In the genomic region with DNA sequence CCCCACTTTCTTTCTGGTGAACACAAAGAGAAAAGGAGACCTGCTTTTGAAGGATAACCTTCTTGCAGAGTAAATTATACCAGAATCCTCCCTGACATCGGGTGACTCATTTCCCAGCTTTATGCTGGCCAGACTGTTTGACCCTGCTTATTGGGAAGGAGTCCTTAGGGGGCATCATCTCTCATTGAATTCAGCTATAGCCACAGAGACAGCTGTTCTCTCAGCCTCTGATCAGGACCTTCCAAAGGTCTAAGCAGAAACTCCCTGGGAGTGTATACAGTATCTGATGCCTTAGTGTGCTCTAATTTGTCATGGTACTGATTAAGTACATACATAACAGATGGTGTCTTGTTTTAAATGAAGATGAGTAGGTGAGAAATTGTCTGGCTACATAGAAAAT, we compare ENCODE assay signal across 26 mouse cellular contexts.
DNase-seq lines count a peak whose midpoint lies in the region; ATAC-seq lines count a peak whose summit lies in the region.
"Had no signal": no experiment of that assay in that cellular context is flagged by ENCODE, and none has a peak within 500 bp of the region (broad histone marks: within the 10 kb centered on the region; RNA-seq: fewer than 3 reads in every experiment).

No protein-coding gene starts in this region.

- no peak overlapping the region for H3K27ac ChIP-seq in embryonic facial prominence, embryonic 14.5 days (replicated peaks; ENCODE audit: low read depth, low read length)
- H3K27ac ChIP-seq in embryonic facial prominence, embryonic 10.5 days (replicated peaks), result no peak overlapping the region
- no peak overlapping the region for H3K27ac ChIP-seq in midbrain, embryonic 12.5 days (replicated peaks)
- no peak overlapping the region for H3K27ac ChIP-seq in midbrain, embryonic 15.5 days
- H3K27ac ChIP-seq: embryonic facial prominence, embryonic 13.5 days; limb, embryonic 13.5 days had no signal

- 30% methylated on average over 1 of the region's 1 CpGs for WGBS in embryonic facial prominence, embryonic 14.5 days
- 47% methylated on average over 1 of the region's 1 CpGs for whole genome bisulfite sequencing in embryonic facial prominence, embryonic 10.5 days
- 52% methylated on average over 1 of the region's 1 CpGs for WGBS in midbrain, embryonic 12.5 days
- 31% methylated on average over 1 of the region's 1 CpGs for WGBS in midbrain, embryonic 15.5 days

- intact Hi-C loops in heart, postnatal 10 days (cut with DNase I), result no loop called here

- ATAC-seq in embryonic facial prominence, embryonic 14.5 days (ENCODE audit: low read depth), result no peak
- ATAC-seq in midbrain, embryonic 12.5 days (ENCODE audit: low FRiP score, low read depth), result peak; percentile 49; the same call in 1 of the 2 replicates
- ATAC-seq in midbrain, embryonic 15.5 days (replicated peaks), result no peak
- ATAC-seq: inflammation-experienced regulatory T-cells, adult 6 months had no signal

- DNase-seq in embryonic facial prominence, embryonic 14.5 days (ENCODE audit: low spot score), result peak; percentile 14
- DNase-seq in embryonic facial prominence, embryonic 10.5 days (ENCODE audit: low spot score), result no peak
- peak; percentile 74 for DNase-seq in heart, adult 11 months
- DNase-seq in heart, postnatal 10 days, result no peak
- DNase-seq in frontal cortex, postnatal 36 days (ENCODE audit: low spot score in 2 of 2), result no peak
- DNase-seq: adrenal gland, adult 8-10 months; cerebellum, adult 8-10 months; cerebellum, postnatal 25 days; gastrocnemius, postnatal 25 days; heart, adult 18-20 months; heart, postnatal 4 days; kidney, adult 11 months; kidney, postnatal 25 days; lung, postnatal 36 days; retina, postnatal 1 day; right cerebral cortex, postnatal 14 days; thymus, postnatal 4 days had no signal

- no peak overlapping the region for H3K9ac ChIP-seq in embryonic facial prominence, embryonic 14.5 days (ENCODE audit: low read depth, low read length)
- H3K9ac ChIP-seq in midbrain, embryonic 12.5 days (replicated peaks), result no peak overlapping the region
- no peak overlapping the region for H3K9ac ChIP-seq in midbrain, embryonic 15.5 days
- H3K9ac ChIP-seq: embryonic facial prominence, embryonic 13.5 days; limb, embryonic 13.5 days had no signal

- H3K27me3 ChIP-seq in embryonic facial prominence, embryonic 14.5 days (replicated peaks; ENCODE audit: control insufficient read depth, insufficient read depth, low read length), result no peaks in the 10 kb centered on the region
- no peaks in the 10 kb centered on the region for H3K27me3 ChIP-seq in embryonic facial prominence, embryonic 10.5 days (replicated peaks; ENCODE audit: low read depth, poor library complexity, severe bottlenecking)
- no peaks in the 10 kb centered on the region for H3K27me3 ChIP-seq in midbrain, embryonic 12.5 days
- no peaks in the 10 kb centered on the region for H3K27me3 ChIP-seq in midbrain, embryonic 15.5 days (replicated peaks)
- H3K27me3 ChIP-seq: embryonic facial prominence, embryonic 13.5 days; limb, embryonic 13.5 days had no signal

- no peaks in the 10 kb centered on the region for H3K9me3 ChIP-seq in embryonic facial prominence, embryonic 14.5 days (ENCODE audit: control insufficient read depth, low read length)
- H3K9me3 ChIP-seq in embryonic facial prominence, embryonic 10.5 days, result no peaks in the 10 kb centered on the region
- no peaks in the 10 kb centered on the region for H3K9me3 ChIP-seq in midbrain, embryonic 12.5 days
- H3K9me3 ChIP-seq in midbrain, embryonic 15.5 days, result no peaks in the 10 kb centered on the region
- H3K9me3 ChIP-seq: embryonic facial prominence, embryonic 13.5 days; G1E; limb, embryonic 13.5 days had no signal

- H3K4me2 ChIP-seq in embryonic facial prominence, embryonic 14.5 days (ENCODE audit: low read depth, low read length), result no peak overlapping the region
- no peak overlapping the region for H3K4me2 ChIP-seq in midbrain, embryonic 12.5 days (replicated peaks)
- H3K4me2 ChIP-seq in midbrain, embryonic 15.5 days, result no peak overlapping the region
- H3K4me2 ChIP-seq: embryonic facial prominence, embryonic 13.5 days; heart, embryonic 11.5 days; limb, embryonic 13.5 days; liver, embryonic 11.5 days had no signal

- no peak overlapping the region for H3K4me3 ChIP-seq in embryonic facial prominence, embryonic 14.5 days (ENCODE audit: low read depth, low read length)
- no peak overlapping the region for H3K4me3 ChIP-seq in embryonic facial prominence, embryonic 10.5 days
- no peak overlapping the region for H3K4me3 ChIP-seq in midbrain, embryonic 12.5 days
- no peak overlapping the region for H3K4me3 ChIP-seq in midbrain, embryonic 15.5 days
- H3K4me3 ChIP-seq: embryonic facial prominence, embryonic 13.5 days; erythroblast, embryonic 14.5 days; limb, embryonic 13.5 days had no signal

- H3K4me1 ChIP-seq in embryonic facial prominence, embryonic 14.5 days (ENCODE audit: control insufficient read depth, insufficient read depth, low read length), result no peaks in the 10 kb centered on the region
- 0 out of 2 replicates have a peak, but pooled peaks cover 2% of the 10 kb centered on the region for H3K4me1 ChIP-seq in embryonic facial prominence, embryonic 10.5 days
- no peaks in the 10 kb centered on the region for H3K4me1 ChIP-seq in midbrain, embryonic 12.5 days
- H3K4me1 ChIP-seq in midbrain, embryonic 15.5 days, result no peaks in the 10 kb centered on the region
- H3K4me1 ChIP-seq: embryonic facial prominence, embryonic 13.5 days; limb, embryonic 13.5 days had no signal

- no peaks in the 10 kb centered on the region for H3K36me3 ChIP-seq in embryonic facial prominence, embryonic 14.5 days (ENCODE audit: control insufficient read depth, insufficient read depth, low read length)
- H3K36me3 ChIP-seq in embryonic facial prominence, embryonic 10.5 days (replicated peaks), result no peaks in the 10 kb centered on the region
- H3K36me3 ChIP-seq in midbrain, embryonic 12.5 days, result no peaks in the 10 kb centered on the region
- no peaks in the 10 kb centered on the region for H3K36me3 ChIP-seq in midbrain, embryonic 15.5 days (replicated peaks)
- H3K36me3 ChIP-seq: embryonic facial prominence, embryonic 13.5 days; G1E; limb, embryonic 13.5 days had no signal

Comparison
In these comparisons a context has a peak if more than half of its experiments do, and no peak if none do; other contexts are left out.
1. DNase-seq: peak in embryonic facial prominence, embryonic 14.5 days (single experiment) and heart, adult 11 months (single experiment); none in embryonic facial prominence, embryonic 10.5 days (single experiment), heart, postnatal 10 days (0 of 2) and frontal cortex, postnatal 36 days (0 of 2).